Mouse (Mus musculus) frontal cortex, postnatal 10 days (tissue): Measurements from ENCODE around the gene Phtf2.

ENCODE experiments used
- DNase-seq, 2 experiments: peaks; one replicate each; pipeline ENCODE4 v3.0.0; 2022; ENCODE audit warnings: low spot score in 2 of 2, mixed read lengths in 1 of 2

Phtf2 gene

GRCm38 (mm10) chr5:20881915-20882800 is at the start of gene Phtf2, which contains the start of gene Tmem60:
Phtf2 (minus strand) TSS chr5:20882124.
Tmem60 (plus strand) TSS chr5:20882191.
- DNase-seq, result peak; percentile 97 to 98

DNA sequence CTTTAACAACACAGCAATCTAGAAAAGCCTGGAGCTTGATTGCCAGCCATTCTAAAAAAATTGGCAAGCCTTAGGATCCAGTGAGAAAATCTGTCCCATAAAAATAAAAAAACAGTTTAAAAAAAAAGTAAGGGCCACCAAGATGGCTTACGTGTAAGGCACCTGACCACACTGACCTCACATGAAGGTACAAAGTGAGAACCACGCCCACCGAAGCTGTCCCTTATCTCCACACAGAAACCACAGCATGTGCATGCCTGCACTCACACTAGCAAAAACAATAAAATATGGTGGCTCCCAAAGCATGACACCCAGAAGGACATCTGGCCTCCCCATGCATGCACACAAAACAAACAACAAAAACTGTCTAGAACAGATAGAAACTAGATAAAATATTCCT is 49.4 kb upstream of the Phtf2 start:
- DNase-seq, result no peak

GRCm38 (mm10) chr5:20930430-20930829 is 48.5 kb upstream of the Phtf2 start:
- DNase-seq, result no peak

GRCm38 (mm10) chr5:20929669-20930151 is 47.8 kb upstream of the Phtf2 start:
- DNase-seq, result no peak

GRCm38 (mm10) chr5:20925451-20925850 is 43.5 kb upstream of the Phtf2 start:
- DNase-seq, result no peak

- DNase-seq, result no peak
Measured at GRCm38 (mm10) chr5:20924608-20925007, 42.7 kb upstream of the Phtf2 start.

GRCm38 (mm10) chr5:20919566-20919965 is 37.6 kb upstream of the Phtf2 start:
- no peak for DNase-seq

DNA sequence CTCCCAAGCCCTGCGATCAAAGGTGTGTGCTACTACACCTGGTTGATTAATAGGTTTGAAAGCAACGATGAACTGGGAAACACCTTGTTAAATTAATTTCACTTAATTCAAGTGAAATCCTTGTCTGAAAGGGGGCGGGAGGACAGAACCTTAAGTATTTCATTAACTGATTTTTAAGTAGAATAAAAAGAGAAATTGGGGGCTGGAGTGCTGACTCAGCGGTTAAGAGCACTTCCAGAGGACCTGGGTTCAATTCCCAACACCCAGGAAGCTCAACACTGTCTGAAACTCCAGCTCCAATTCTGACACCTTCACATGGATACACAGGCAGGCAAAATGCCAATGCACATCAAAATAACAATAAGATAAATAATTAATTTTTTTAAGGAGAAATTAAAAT is 37.0 kb upstream of the Phtf2 start:
- DNase-seq, result no peak

DNA sequence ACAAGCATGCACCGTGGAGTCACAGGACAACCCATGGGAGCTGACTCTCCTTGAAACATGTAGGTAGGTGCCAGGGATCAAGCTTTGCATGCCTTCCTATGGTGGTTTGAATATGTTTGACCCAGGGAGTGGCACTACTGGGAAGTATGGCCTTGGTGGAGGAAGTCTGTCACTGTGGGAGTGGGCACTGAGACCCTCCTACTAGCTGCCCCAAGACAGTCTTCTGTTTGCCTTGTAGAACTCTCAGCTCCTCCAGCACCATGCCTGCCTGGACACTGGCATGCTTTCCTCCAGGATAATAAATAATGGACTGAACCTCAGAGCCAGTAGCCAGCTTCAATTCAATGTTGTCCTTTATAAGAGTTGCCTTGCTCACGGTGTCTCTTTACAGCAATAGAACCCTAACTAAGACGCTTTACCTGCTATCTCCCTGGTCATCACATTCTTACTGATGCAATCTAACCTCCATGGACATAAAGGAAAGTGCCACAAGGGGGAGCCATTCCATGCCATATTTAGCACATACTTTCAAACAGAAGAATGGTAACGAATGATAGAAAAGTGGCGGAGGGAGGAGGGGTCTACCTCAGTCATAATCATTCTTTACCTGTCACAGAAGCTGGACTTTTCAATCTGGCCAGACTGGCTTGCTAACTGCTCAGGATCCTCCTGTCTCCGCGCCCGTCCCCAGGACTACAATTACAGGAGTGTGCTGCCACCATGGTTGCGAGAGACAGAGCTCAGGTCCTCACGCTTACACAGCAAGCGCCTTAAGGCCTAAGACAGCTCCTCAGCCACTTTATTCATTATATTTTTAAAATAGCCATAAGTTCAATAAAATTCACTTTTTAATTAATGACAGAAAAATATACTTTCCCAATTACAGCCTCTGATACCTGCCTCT is 31.7 kb upstream of the Phtf2 start:
- peak; percentile 19 to 51 for DNase-seq

DNA sequence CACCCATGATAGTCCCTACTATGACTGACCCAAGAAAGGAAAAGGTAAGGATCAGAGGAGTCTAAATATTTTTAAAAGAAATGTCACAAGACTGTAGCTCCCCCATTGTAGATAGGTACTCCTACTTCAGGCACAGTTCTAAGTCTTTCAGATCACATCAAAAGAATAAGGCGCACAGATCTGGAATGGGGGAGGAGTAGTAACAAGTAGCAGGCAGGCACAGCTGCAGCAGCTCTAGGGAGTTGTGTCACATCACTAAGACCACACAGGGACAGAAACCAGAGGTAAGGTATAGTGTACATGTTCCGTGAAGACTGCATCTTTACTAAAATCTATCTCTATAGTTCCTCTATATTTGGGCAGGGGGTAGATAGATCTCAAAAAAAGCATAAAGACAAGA is 29.8 kb upstream of the Phtf2 start:
- no peak for DNase-seq

DNA sequence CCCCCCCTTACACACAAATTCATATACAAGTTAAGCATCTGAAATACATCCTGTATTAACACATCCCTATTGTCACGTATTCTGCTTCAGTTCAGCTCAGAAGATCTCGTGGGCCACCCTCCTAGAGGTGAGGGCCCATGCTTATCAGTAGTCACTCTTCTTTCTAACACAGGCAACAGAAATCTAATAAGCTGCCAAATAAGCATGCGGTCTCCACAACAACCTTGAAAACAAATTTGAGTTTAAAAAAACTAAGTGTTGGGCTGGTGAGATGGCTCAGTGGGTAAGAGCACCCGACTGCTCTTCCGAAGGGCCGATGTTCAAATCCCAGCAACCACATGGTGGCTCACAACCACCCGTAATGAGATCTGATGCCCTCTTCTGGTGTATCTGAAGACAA is 24.3 kb upstream of the Phtf2 start:
- no peak for DNase-seq

DNA sequence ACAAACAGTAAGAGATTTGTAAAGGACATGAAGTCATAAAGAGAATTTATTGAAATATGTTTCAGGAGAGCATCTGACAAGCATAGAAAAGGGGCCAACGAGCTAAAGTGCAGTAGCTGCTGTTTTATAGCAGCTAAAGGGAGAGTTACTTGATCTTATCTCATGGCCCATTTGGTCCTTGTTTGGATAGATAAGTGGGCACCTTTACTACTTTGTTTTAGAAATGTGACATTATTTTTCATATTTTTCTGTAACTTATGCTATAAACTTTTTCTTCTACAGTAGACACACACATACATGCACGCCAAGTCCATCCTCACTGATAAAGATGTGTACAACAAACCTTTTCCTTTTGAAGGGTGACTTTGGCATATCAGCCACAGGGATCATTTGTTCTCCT is 23.5 kb upstream of the Phtf2 start:
- no peak for DNase-seq

GRCm38 (mm10) chr5:20904647-20905046 is 22.7 kb upstream of the Phtf2 start:
- DNase-seq, result no peak

DNA sequence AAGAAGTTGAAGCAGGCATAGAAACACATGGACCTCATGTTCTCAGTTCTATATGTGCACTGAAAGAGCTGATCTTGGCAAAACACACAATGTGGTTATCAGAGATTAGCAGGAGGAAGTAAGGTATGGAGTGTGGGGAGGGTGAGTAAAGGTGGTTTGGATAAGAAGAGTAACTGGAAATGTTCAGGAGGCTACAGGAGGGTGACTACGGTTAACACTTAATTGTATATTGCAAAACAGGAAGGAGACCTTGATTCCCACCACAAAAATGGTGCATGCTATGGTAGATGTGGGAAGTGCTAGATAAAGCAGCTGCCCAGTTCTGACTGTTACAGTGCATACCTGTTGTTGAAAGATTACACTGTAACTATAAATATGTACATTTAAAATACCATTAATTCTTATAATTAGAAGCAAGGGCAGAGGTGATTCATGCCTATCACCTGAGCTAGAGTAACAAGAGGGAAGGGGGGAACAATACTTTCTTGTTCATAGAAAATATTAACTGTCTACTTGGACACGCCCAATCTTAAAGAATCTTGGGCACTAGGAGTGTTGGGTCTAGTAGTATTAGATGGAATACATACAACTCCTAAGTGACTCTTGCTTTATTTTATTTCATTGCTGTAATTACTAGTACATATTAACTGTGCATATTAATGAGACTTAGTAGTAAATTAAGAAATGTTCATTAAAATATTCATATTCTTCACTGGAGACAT is 15.7 kb upstream of the Phtf2 start:
- no peak for DNase-seq

GRCm38 (mm10) chr5:20884036-20884620 is 2.2 kb upstream of the Phtf2 start:
- no peak for DNase-seq

- peak; percentile 31 to 56 for DNase-seq
Measured at GRCm38 (mm10) chr5:20880797-20881775, 838 bp downstream of the Phtf2 start.

DNA sequence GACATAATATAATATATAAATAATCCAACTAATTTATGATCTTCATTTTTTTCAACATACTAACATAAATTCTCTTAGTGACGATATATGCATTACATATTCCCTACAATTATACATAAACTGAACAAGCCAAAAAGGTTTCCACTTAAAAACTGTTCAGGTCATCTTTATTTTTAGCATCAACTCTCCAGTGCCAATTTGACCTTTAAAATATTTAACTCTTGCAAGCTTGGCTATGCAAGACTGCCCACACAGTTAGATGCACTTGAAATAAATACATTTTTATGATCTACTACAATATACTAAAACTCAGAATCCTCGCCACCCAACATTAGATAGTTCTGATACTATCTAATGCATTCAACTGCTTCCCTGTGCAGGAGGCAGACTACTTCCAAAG is 1.5 kb downstream of the Phtf2 start:
- DNase-seq, result no peak

- DNase-seq, result no peak
Measured at GRCm38 (mm10) chr5:20876934-20877426, 4.9 kb downstream of the Phtf2 start.

GRCm38 (mm10) chr5:20873146-20873545 is 8.8 kb downstream of the Phtf2 start:
- no peak for DNase-seq

DNA sequence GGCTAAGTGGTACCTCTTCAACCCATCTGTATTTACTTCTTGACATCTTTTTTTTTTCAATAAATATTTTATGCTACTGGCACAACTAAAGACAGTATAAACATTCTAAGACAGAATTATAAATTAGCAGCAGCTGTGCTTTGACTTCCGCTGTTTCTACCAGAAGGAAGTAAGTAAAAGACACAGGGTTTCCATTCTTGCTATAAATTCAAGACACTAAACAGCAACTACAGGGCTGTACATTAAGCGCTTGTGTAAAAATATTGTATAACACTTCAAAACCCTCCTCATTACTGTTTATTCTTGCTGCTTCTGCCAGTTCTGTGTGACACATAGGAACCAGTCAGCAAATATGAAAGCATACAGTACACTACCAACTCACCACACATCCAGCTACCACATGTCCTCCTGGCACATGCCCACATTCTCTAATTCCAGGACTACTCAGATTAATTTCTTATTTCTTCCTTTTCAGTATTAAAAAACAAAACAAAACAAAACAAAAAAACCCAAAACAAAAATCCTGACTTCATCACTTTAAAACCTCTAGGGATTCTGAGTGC is 16.6 kb downstream of the Phtf2 start:
- no peak for DNase-seq
